Mouse (Mus musculus) bone marrow, adult 2 months (tissue): ENCODE results near the gene Ercc2.

Experiments used
- CTCF ChIP-seq: fragments of 200-500 bp; IDR thresholded peaks from 2 replicates; pipeline ENCODE4 v1.5.1; 2011; ENCODE audit warnings: low read length, control low read depth; ENCODE audit not compliant: control insufficient read depth, insufficient read depth
- POLR2A ChIP-seq: fragments of 200-500 bp; IDR thresholded peaks from 2 replicates; pipeline ENCODE4 v1.6.1; 2011; ENCODE audit warnings: low read depth, mild to moderate bottlenecking, control low read depth, low read length, borderline replicate concordance; ENCODE audit not compliant: control insufficient read depth

- TF ChIP-seq POLR2A (no peak), CTCF (no peak)
Observed at GRCm38 (mm10) chr7:19335583-19335982, 46.2 kb upstream of the Ercc2 start.
